Mouse (Mus musculus): ENCODE data around the gene Lgalsl. TPM values are rescaled to one million over a fixed set of nuclear protein-coding genes. Genes with fewer than 3 reads are reported as not detected.

Lgalsl gene
- 10 to 100 TPM; 59.2 to 59.6 TPM for total RNA-seq (2021)
- long read RNA-seq, experiment 1, transcript Lgalsl-203 (4 exons, 913 nt), result minor isoform, 6 of 89 reads
- long read RNA-seq, experiment 1, transcript Lgalsl-201 (5 exons, 3,362 nt), result major isoform, 80 of 89 reads
- long read RNA-seq, experiment 1, partial matches to known transcripts, result 0 of 89 reads
- long read RNA-seq, experiment 1, other reads (novel, unspliced or antisense), result 3 of 89 reads
- long read RNA-seq, experiment 2, transcript Lgalsl-203 (4 exons, 913 nt), result minor isoform, 6 of 129 reads
- long read RNA-seq, experiment 2, transcript Lgalsl-201 (5 exons, 3,362 nt), result major isoform, 109 of 129 reads
- long read RNA-seq, experiment 2, partial matches to known transcripts, result 0 of 129 reads
- long read RNA-seq, experiment 2, other reads (novel, unspliced or antisense), result 14 of 129 reads

GRCm38 (mm10) chr11:20830686-20831505 is at the start of gene Lgalsl:
Gene Lgalsl (minus strand): TSS chr11:20831056.
- intact Hi-C loops (cut with DNase I; ENCODE audit: low total_unique reads), result no loop called here

GRCm38 (mm10) chr11:20878644-20879043 is 47.8 kb upstream of the Lgalsl start:
- intact Hi-C loops (cut with DNase I; ENCODE audit: low total_unique reads), result no loop called here

More at GRCm38 (mm10) chr11:20830686-20831505, at the start of gene Lgalsl:
- DNase-seq, result peak; percentile 71

GRCm38 (mm10) chr11:20877578-20878096 is 46.8 kb upstream of the Lgalsl start:
- no peak for DNase-seq
- intact Hi-C loops (cut with DNase I; ENCODE audit: low total_unique reads), result no loop called here

More at GRCm38 (mm10) chr11:20878644-20879043, 47.8 kb upstream of the Lgalsl start:
- no peak for DNase-seq

- intact Hi-C loops (cut with DNase I; ENCODE audit: low total_unique reads), result no loop called here
- DNase-seq, result no peak
Measured at GRCm38 (mm10) chr11:20873386-20873785, 42.5 kb upstream of the Lgalsl start.

GRCm38 (mm10) chr11:20872911-20873310 is 42.1 kb upstream of the Lgalsl start:
- DNase-seq, result peak; percentile 21
- intact Hi-C loops (cut with DNase I; ENCODE audit: low total_unique reads), result no loop called here

- DNase-seq, result no peak
- intact Hi-C loops (cut with DNase I; ENCODE audit: low total_unique reads), result no loop called here
Measured at GRCm38 (mm10) chr11:20872444-20872843, 41.6 kb upstream of the Lgalsl start.

GRCm38 (mm10) chr11:20869927-20870326 is 39.1 kb upstream of the Lgalsl start:
- no peak for DNase-seq
- intact Hi-C loops (cut with DNase I; ENCODE audit: low total_unique reads), result no loop called here

- intact Hi-C loops (cut with DNase I; ENCODE audit: low total_unique reads), result no loop called here
- no peak for DNase-seq
Measured at GRCm38 (mm10) chr11:20865450-20865849, 34.6 kb upstream of the Lgalsl start.

GRCm38 (mm10) chr11:20864647-20865046 is 33.8 kb upstream of the Lgalsl start:
- intact Hi-C loops (cut with DNase I; ENCODE audit: low total_unique reads), result no loop called here
- no peak for DNase-seq

GRCm38 (mm10) chr11:20862101-20862500 is 31.2 kb upstream of the Lgalsl start:
- DNase-seq, result no peak
- intact Hi-C loops (cut with DNase I; ENCODE audit: low total_unique reads), result no loop called here

- DNase-seq, result no peak
- intact Hi-C loops (cut with DNase I; ENCODE audit: low total_unique reads), result no loop called here
Measured at GRCm38 (mm10) chr11:20860351-20860750, 29.5 kb upstream of the Lgalsl start.

GRCm38 (mm10) chr11:20859858-20860257 is 29.0 kb upstream of the Lgalsl start:
- DNase-seq, result no peak
- intact Hi-C loops (cut with DNase I; ENCODE audit: low total_unique reads), result no loop called here

- intact Hi-C loops (cut with DNase I; ENCODE audit: low total_unique reads), result no loop called here
- peak; percentile 85 for DNase-seq
Measured at GRCm38 (mm10) chr11:20858921-20859668, 28.2 kb upstream of the Lgalsl start.

- intact Hi-C loops (cut with DNase I; ENCODE audit: low total_unique reads), result no loop called here
- no peak for DNase-seq
Measured at GRCm38 (mm10) chr11:20857921-20858320, 27.1 kb upstream of the Lgalsl start.

GRCm38 (mm10) chr11:20854032-20854741 is 23.3 kb upstream of the Lgalsl start:
- no peak for DNase-seq
- intact Hi-C loops (cut with DNase I; ENCODE audit: low total_unique reads), result no loop called here

- no peak for DNase-seq
- intact Hi-C loops (cut with DNase I; ENCODE audit: low total_unique reads), result no loop called here
Measured at GRCm38 (mm10) chr11:20850196-20850595, 19.3 kb upstream of the Lgalsl start.

- intact Hi-C loops (cut with DNase I; ENCODE audit: low total_unique reads), result no loop called here
- DNase-seq, result no peak
Measured at GRCm38 (mm10) chr11:20849403-20849802, 18.5 kb upstream of the Lgalsl start.

GRCm38 (mm10) chr11:20837366-20837765 is 6.5 kb upstream of the Lgalsl start:
- no peak for DNase-seq
- intact Hi-C loops (cut with DNase I; ENCODE audit: low total_unique reads), result no loop called here

- intact Hi-C loops (cut with DNase I; ENCODE audit: low total_unique reads), result no loop called here
- no peak for DNase-seq
Measured at GRCm38 (mm10) chr11:20831600-20832137, 813 bp upstream of the Lgalsl start.

All from gastrocnemius, postnatal 14 days (tissue).